Mouse (Mus musculus) ES-Bruce4 (cell line): Measurements from ENCODE around the gene Catsperb. TPM values are rescaled to one million over a fixed set of nuclear protein-coding genes. Genes with fewer than 3 reads are reported as not detected.
"Not testable (repeated sequence)": the region's sequence is repeated elsewhere in the genome, so short reads cannot be mapped to it uniquely, and the experiment has no call there.

Experiments
- H3K27ac ChIP-seq: 2 replicates; pipeline ENCODE4 v1.5.1; 2012; ENCODE audit warnings: low read length, inconsistent platforms; ENCODE audit not compliant: insufficient read depth
- H3K27me3 ChIP-seq: 2 replicates; pipeline ENCODE4 v1.6.1; 2012; ENCODE audit warnings: mild to moderate bottlenecking, low read length, inconsistent platforms; ENCODE audit not compliant: control insufficient read depth, poor library complexity, insufficient read depth, severe bottlenecking
- H3K36me3 ChIP-seq: 2 replicates; pipeline ENCODE4 v1.6.1; 2012; ENCODE audit warnings: inconsistent platforms, mild to moderate bottlenecking, low read length, moderate library complexity; ENCODE audit not compliant: control insufficient read depth, poor library complexity, insufficient read depth, severe bottlenecking
- H3K4me1 ChIP-seq: one replicate; pipeline ENCODE4 v1.8.1; 2011; ENCODE audit warnings: low read length; ENCODE audit not compliant: control insufficient read depth, insufficient read depth
- H3K4me3 ChIP-seq: 2 replicates; pipeline ENCODE4 v1.5.1; 2011; ENCODE audit warnings: low read depth, mild to moderate bottlenecking, low read length
- H3K9ac ChIP-seq: 2 replicates; pipeline ENCODE4 v1.6.1; 2012; ENCODE audit warnings: low read depth, mild to moderate bottlenecking, inconsistent platforms; ENCODE audit not compliant: poor library complexity, severe bottlenecking
- H3K9me3 ChIP-seq: replicated peaks from 2 replicates; pipeline ENCODE4 v1.6.1; 2012; ENCODE audit warnings: mild to moderate bottlenecking, low read length, inconsistent platforms; ENCODE audit not compliant: control insufficient read depth, poor library complexity, insufficient read depth, severe bottlenecking
- CTCF ChIP-seq: IDR thresholded peaks from one replicate; pipeline ENCODE4 v1.8.1; 2011; ENCODE audit warnings: low read depth, low read length
- EP300 ChIP-seq: IDR thresholded peaks from 2 replicates; pipeline ENCODE4 v1.6.1; 2011; ENCODE audit warnings: low read depth, low read length; ENCODE audit not compliant: insufficient read depth
- POLR2A ChIP-seq: IDR thresholded peaks from one replicate; pipeline ENCODE4 v1.8.1; 2011; ENCODE audit warnings: low read length; ENCODE audit not compliant: insufficient read depth
- polyA plus RNA-seq: library from polyadenylated mRNA; stranded (reverse); fragments of >200 nt; gene quantifications from 2 replicates; pipeline ENCODE4 v1.2.4, GENCODE M21; 2011; ENCODE audit warnings: low read depth; ENCODE audit not compliant: missing spikeins, insufficient read depth, insufficient read length

Gene Catsperb
- not detected in 2 replicates for polyA plus RNA-seq

GRCm38 (mm10) chr12:101404353-101404752, at the start of gene Catsperb:
Gene Catsperb, plus strand, starts transcription at chr12:101404653.
- not testable (repeated sequence) for H3K9me3 ChIP-seq, H3K4me1 ChIP-seq, H3K36me3 ChIP-seq, H3K27ac ChIP-seq, H3K27me3 ChIP-seq, H3K4me3 ChIP-seq, H3K9ac ChIP-seq

DNA sequence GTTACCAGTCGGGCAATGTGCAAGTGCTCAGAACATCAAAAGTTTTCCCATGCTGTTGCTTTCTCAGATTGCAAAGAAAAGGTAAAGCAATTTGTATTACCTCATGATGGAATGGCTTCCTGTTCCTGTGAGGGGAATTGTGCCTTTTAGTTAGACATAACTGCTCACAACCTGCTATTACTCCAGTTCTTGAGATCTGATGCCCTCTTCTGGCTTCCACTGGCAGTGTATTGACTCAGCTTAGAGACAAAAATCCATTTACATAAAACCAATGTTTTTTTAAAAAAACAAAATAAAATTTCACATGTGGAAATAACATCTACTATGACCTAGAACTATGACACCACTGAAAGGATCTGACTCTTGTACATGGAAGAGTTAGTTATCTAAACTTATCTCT, 43.0 kb upstream of the Catsperb start:
- H3K36me3 ChIP-seq, H3K4me3 ChIP-seq, H3K9me3 ChIP-seq, H3K27ac ChIP-seq, H3K9ac ChIP-seq, H3K4me1 ChIP-seq, H3K27me3 ChIP-seq: not testable (repeated sequence)

GRCm38 (mm10) chr12:101381460-101381859, 23.0 kb upstream of the Catsperb start:
- H3K9ac ChIP-seq, H3K36me3 ChIP-seq, H3K27ac ChIP-seq, H3K9me3 ChIP-seq, H3K4me3 ChIP-seq, H3K27me3 ChIP-seq, H3K4me1 ChIP-seq: not testable (repeated sequence)

DNA sequence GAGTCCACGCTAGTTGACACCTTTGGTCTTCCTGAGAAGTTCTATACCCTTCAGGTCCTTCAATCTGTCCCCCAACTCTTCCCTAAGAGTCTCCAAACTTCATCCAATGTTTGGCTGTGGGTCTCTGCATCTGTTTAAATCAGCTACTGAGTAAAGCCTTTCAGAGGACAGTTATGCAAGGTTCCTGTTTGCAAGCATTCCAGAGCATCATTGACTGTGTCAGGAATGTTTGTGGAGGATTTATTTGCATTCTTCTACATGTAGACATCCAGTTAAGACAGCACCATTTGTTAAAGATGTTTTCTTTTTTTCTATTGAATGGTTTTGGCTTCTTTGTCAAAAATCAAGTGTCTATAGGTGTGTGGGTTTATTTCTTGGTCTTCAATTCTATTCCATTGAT, 21.7 kb downstream of the Catsperb start:
- H3K9me3 ChIP-seq, result no peaks in the 10 kb centered on the region
- no peak overlapping the region for H3K27ac ChIP-seq
- H3K9ac ChIP-seq, result no peak overlapping the region
- H3K4me3 ChIP-seq, result no peak overlapping the region
- TF ChIP-seq POLR2A (no peak), EP300 (no peak), CTCF (no peak)
- H3K27me3 ChIP-seq, result no peaks in the 10 kb centered on the region
- H3K36me3 ChIP-seq, result no peaks in the 10 kb centered on the region
- no peaks in the 10 kb centered on the region for H3K4me1 ChIP-seq

DNA sequence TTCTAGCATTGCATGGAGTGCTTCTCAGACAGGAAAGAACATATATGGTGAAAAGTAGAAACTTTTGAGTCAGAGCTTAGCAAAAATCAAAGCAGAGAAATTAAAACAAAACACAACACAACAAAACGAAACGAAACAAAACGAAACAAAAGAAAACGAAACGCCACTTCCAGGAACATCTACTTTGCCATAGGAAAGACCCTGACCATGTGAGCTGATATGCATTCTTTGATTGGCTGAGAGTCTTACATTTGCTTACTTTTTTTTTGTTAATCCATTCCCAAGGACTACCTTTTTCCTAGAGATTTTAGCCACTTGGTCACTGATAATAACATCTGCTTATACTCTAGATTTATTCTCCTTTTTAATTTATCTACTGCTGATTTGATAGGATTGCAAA, 57.6 kb downstream of the Catsperb start:
- Histone ChIP-seq H3K4me1 (no peaks in the 10 kb centered on the region), H3K27ac (no peak overlapping the region), H3K9me3 (no peaks in the 10 kb centered on the region), H3K4me3 (no peak overlapping the region), H3K9ac (no peak overlapping the region), H3K36me3 (no peaks in the 10 kb centered on the region), H3K27me3 (no peaks in the 10 kb centered on the region)
- TF ChIP-seq EP300 (no peak), CTCF (no peak), POLR2A (no peak)

DNA sequence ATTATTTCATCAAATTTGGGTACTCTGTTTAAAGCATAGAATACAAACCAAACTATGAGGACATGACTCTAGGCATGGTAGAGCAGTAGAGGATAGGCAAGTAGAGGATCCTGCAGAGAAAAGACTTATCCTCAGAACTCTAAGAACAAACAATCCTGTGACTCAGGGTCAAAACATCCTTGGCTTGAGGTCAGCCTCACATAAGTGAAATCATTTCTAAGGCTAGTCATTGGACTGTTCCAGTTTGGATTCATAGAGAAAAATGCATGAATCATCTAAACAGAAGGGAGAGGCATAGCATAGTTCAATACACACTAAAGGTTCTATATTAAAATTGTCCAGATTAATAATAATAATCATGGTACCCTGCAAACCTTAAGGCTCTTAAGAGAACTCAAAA, 79.1 kb downstream of the Catsperb start:
- no peak for TF ChIP-seq POLR2A
- TF ChIP-seq CTCF, result no peak
- no peak for TF ChIP-seq EP300
- H3K9ac ChIP-seq, result no peak overlapping the region
- no peak overlapping the region for H3K27ac ChIP-seq
- no peaks in the 10 kb centered on the region for H3K27me3 ChIP-seq
- no peaks in the 10 kb centered on the region for H3K36me3 ChIP-seq
- no peaks in the 10 kb centered on the region for H3K4me1 ChIP-seq
- no peak overlapping the region for H3K4me3 ChIP-seq
- no peaks in the 10 kb centered on the region for H3K9me3 ChIP-seq

DNA sequence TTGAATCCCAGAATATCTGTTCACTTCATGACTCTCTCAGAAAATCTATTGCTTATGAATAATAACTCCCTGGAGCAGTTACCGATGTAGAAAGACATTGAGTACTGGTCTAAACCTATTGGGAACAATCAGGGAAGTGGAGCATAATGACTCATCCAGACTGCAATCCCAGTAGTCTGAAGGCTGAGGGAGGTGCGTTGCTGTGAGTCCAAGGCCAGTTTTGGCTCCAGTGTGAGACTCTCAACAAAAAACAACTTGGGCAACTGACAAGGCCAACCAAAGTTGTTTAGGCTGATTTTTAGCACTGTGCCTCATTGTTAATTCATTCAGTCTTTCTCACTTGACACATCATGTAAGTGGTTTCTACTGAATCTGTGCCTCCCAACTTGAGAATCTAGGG, 106.9 kb downstream of the Catsperb start:
- H3K9me3 ChIP-seq, H3K4me1 ChIP-seq, H3K36me3 ChIP-seq: not testable (repeated sequence)

GRCm38 (mm10) chr12:101606622-101607021, 202.2 kb downstream of the Catsperb start:
- not testable (repeated sequence) for H3K9me3 ChIP-seq, H3K27me3 ChIP-seq, H3K4me1 ChIP-seq, H3K36me3 ChIP-seq, H3K27ac ChIP-seq, H3K4me3 ChIP-seq, H3K9ac ChIP-seq

More for the DNA sequence above, 106.9 kb downstream of the Catsperb start:
- not testable (repeated sequence) for H3K4me3 ChIP-seq, H3K9ac ChIP-seq, H3K27ac ChIP-seq, H3K27me3 ChIP-seq
